ENCODE assay signal across 28 mouse cellular contexts in the genomic region with DNA sequence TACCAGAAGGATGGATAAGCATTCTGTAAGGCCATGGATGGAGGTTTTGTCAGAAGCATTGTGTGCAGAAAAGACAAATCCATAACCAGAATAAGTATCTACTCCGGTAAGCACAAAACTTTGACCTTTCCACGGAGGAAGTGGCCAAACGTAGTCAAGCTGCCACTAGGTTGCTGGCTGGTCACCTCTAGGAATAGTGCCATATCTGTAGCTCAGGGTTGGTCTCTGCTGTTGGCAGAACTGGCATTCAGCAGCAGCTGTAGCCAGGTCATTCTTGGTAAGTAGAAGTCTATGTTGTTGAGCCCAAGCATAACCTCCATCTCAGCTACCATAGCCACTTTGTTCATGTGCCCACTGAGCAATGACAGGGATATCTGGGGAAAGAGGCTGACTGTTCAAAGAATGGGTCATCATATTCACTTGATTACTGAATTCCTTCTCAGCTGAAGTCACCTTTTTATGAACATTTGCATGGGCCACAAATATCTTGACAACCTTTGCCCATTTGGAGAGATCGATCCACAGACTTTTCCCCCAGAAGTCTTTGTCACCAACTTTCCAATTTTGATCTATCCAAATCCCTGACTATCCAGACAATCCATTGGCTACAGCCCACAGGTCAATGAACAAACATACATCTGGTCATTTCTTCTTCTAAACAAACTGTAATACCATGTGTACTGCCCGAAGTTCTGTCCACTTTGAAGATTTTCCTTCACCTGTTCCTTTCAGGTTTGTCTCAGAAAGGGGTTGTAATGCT.
"Had no signal": no experiment of that assay in that cellular context is flagged by ENCODE, and none has a peak within 500 bp of the region (broad histone marks: within the 10 kb centered on the region; RNA-seq: fewer than 3 reads in every experiment).

No protein-coding gene starts in this region.

- H3K36me3 ChIP-seq: embryonic facial prominence, embryonic 10.5 days; embryonic facial prominence, embryonic 12.5 days; embryonic facial prominence, embryonic 13.5 days; embryonic facial prominence, embryonic 15.5 days; forebrain, embryonic 10.5 days; forebrain, embryonic 12.5 days; forebrain, embryonic 15.5 days had no signal

- H3K4me2 ChIP-seq: embryonic facial prominence, embryonic 12.5 days; embryonic facial prominence, embryonic 13.5 days; embryonic facial prominence, embryonic 15.5 days; forebrain, embryonic 12.5 days; forebrain, embryonic 13.5 days; forebrain, embryonic 15.5 days had no signal

- DNase-seq: cerebellum, adult 8-10 months; cerebellum, adult 9-10 months; cerebellum, adult 9-11 months; cerebellum, postnatal 10 days; cerebellum, postnatal 14 days; cerebellum, postnatal 25 days; cerebellum, postnatal 36 days; embryo, embryonic 11 days; forebrain, postnatal 0 days; gastrocnemius, adult 2 months; gastrocnemius, postnatal 10 days; gastrocnemius, postnatal 14 days; gastrocnemius, postnatal 25 days; gastrocnemius, postnatal 36 days; heart, adult 11 months; heart, adult 18-20 months; heart, adult 2 months had no signal

- H3K9me3 ChIP-seq: embryonic facial prominence, embryonic 10.5 days; embryonic facial prominence, embryonic 12.5 days; embryonic facial prominence, embryonic 13.5 days; embryonic facial prominence, embryonic 15.5 days; forebrain, embryonic 10.5 days; forebrain, embryonic 12.5 days; forebrain, embryonic 13.5 days; forebrain, embryonic 15.5 days had no signal

- H3K27ac ChIP-seq: embryonic facial prominence, embryonic 10.5 days; embryonic facial prominence, embryonic 12.5 days; embryonic facial prominence, embryonic 13.5 days; embryonic facial prominence, embryonic 15.5 days; forebrain, embryonic 10.5 days; forebrain, embryonic 12.5 days; forebrain, embryonic 13.5 days; forebrain, embryonic 15.5 days; gastrocnemius, adult 2 months; heart, adult 2 months had no signal

- ATAC-seq: forebrain, embryonic 13.5 days; forebrain, embryonic 14.5 days; forebrain, embryonic 15.5 days; forebrain, embryonic 16.5 days; forebrain, postnatal 0 days had no signal

- H3K27me3 ChIP-seq: embryonic facial prominence, embryonic 12.5 days; embryonic facial prominence, embryonic 13.5 days; embryonic facial prominence, embryonic 15.5 days; forebrain, embryonic 12.5 days; forebrain, embryonic 13.5 days; forebrain, embryonic 15.5 days had no signal

- H3K4me1 ChIP-seq: embryonic facial prominence, embryonic 10.5 days; embryonic facial prominence, embryonic 12.5 days; embryonic facial prominence, embryonic 13.5 days; embryonic facial prominence, embryonic 15.5 days; forebrain, embryonic 10.5 days; forebrain, embryonic 12.5 days; forebrain, embryonic 13.5 days; forebrain, embryonic 15.5 days had no signal

- H3K4me3 ChIP-seq: embryonic facial prominence, embryonic 10.5 days; embryonic facial prominence, embryonic 12.5 days; embryonic facial prominence, embryonic 13.5 days; embryonic facial prominence, embryonic 15.5 days; erythroblast, embryonic 14.5 days; forebrain, embryonic 10.5 days; forebrain, embryonic 12.5 days; forebrain, embryonic 13.5 days; forebrain, embryonic 15.5 days; gastrocnemius, adult 2 months; heart, adult 2 months had no signal

- H3K9ac ChIP-seq: embryonic facial prominence, embryonic 12.5 days; embryonic facial prominence, embryonic 13.5 days; embryonic facial prominence, embryonic 15.5 days; forebrain, embryonic 12.5 days; forebrain, embryonic 13.5 days; forebrain, embryonic 15.5 days; forebrain, postnatal 0 days had no signal
